Mouse (Mus musculus) urinary bladder, postnatal 25 days (tissue): ENCODE measurements around the gene Nipsnap3b.

ENCODE experiments used
- DNase-seq: peaks from one replicate; pipeline ENCODE4 v3.0.0; 2022; ENCODE audit warnings: low spot score

Gene Nipsnap3b

GRCm38 (mm10) chr4:53011732-53012361, at the start of gene Nipsnap3b:
Nipsnap3b (plus strand) TSS chr4:53011880.
- DNase-seq = peak; percentile 96

- no peak for DNase-seq
Observed at GRCm38 (mm10) chr4:52964247-52964646, 47.4 kb upstream of the Nipsnap3b start, which contains the start of gene Olfr270. Olfr270 (plus strand) TSS chr4:52964547.

- DNase-seq = no peak
Observed at GRCm38 (mm10) chr4:52985216-52985615, 26.5 kb upstream of the Nipsnap3b start.

- DNase-seq = no peak
Observed at GRCm38 (mm10) chr4:52986266-52986665, 25.4 kb upstream of the Nipsnap3b start.

- no peak for DNase-seq
Observed at GRCm38 (mm10) chr4:52989248-52989647, 22.4 kb upstream of the Nipsnap3b start, which contains the start of gene Nipsnap3a. Nipsnap3a (plus strand) TSS chr4:52989272.

GRCm38 (mm10) chr4:52999449-52999848, 12.2 kb upstream of the Nipsnap3b start:
- DNase-seq = no peak

- DNase-seq = no peak
Observed at GRCm38 (mm10) chr4:53000154-53000553, 11.5 kb upstream of the Nipsnap3b start.

GRCm38 (mm10) chr4:53009183-53009582, 2.5 kb upstream of the Nipsnap3b start:
- DNase-seq = no peak

GRCm38 (mm10) chr4:53009871-53010270, 1.8 kb upstream of the Nipsnap3b start:
- no peak for DNase-seq

- DNase-seq = no peak
Observed at GRCm38 (mm10) chr4:53014421-53014820, 2.7 kb downstream of the Nipsnap3b start.

GRCm38 (mm10) chr4:53015024-53015423, 3.3 kb downstream of the Nipsnap3b start:
- DNase-seq = no peak

- DNase-seq = no peak
Observed at GRCm38 (mm10) chr4:53018392-53018791, 6.7 kb downstream of the Nipsnap3b start.

GRCm38 (mm10) chr4:53023189-53023925, 11.7 kb downstream of the Nipsnap3b start:
- DNase-seq = no peak

GRCm38 (mm10) chr4:53024397-53024796, 12.7 kb downstream of the Nipsnap3b start:
- DNase-seq = no peak

- DNase-seq = no peak
Observed at GRCm38 (mm10) chr4:53027811-53028210, 16.1 kb downstream of the Nipsnap3b start.

GRCm38 (mm10) chr4:53030326-53030948, 18.8 kb downstream of the Nipsnap3b start:
- no peak for DNase-seq

- DNase-seq = no peak
Observed at GRCm38 (mm10) chr4:53043819-53044218, 32.1 kb downstream of the Nipsnap3b start.

GRCm38 (mm10) chr4:53045807-53046206, 34.1 kb downstream of the Nipsnap3b start:
- DNase-seq = no peak

GRCm38 (mm10) chr4:53046238-53047022, 34.8 kb downstream of the Nipsnap3b start:
- DNase-seq = no peak

- no peak for DNase-seq
Observed at GRCm38 (mm10) chr4:53062301-53063008, 50.8 kb downstream of the Nipsnap3b start.
